Mouse (Mus musculus): ENCODE measurements around the gene Vmn2r62.
"Not testable (repeated sequence)": the region's sequence is repeated elsewhere in the genome, so short reads cannot be mapped to it uniquely, and the experiment has no call there.

Vmn2r62 gene

DNA sequence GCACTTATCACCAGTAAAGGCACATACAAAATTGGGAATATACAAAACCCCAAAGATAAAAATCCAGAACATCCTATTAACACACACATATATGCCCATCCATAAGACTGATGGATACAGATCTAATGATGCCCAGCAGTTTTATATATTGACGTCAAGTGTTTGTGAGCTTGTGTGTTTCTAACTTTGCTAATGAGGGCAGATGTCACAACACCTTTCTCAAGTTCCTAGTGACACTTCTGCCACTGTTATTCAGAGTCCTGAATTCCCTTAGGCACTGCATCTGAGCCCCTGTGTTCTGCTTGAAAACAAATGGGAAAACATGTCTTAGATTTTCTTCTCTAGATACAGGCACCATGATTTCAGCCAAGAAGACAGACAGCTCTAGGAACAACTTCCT is at the start of gene Vmn2r62:
Gene Vmn2r62 (minus strand): TSS at position 101 of the 400 bp plus-strand sequence.
- not testable (repeated sequence) for DNase-seq

DNA sequence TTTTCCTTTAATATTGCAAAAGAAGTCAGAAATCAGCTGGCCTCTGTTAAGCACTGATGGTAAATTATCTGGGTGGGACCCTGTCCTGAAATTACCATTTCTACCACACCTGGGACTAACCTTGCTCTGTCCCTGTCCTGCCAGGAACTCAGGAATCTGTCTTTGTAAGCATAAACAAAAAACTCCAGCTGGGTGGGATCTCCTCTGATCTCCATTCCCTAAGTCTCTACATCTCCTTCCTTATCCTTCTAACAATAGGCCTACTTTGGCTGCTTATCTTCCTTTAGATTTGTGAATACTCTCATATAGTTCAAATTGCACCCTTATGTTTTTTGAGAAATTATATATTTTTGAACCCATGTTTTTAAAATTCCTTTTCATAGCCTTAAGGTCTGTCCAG is 45.0 kb upstream of the Vmn2r62 start:
- DNase-seq = not testable (repeated sequence)

DNA sequence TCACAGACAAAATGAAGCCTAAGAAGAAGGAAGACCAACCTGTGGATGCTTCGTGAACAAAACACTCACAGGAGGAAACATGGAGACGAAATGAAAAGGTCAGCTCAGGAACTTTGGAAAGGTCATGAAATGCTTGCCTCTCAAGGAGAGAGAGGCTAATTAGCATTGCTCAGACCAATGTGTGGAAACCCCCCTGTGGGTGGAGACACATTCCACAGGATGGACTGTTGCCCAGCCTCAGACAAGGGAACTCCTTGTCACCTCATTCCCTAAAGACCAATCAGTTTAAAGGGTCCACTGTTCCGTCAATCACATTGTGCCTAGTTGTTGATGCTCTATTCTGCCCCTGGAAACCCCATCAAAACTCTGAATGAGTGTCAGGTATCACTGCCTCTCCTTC is 38.9 kb upstream of the Vmn2r62 start:
- DNase-seq = no peak

DNA sequence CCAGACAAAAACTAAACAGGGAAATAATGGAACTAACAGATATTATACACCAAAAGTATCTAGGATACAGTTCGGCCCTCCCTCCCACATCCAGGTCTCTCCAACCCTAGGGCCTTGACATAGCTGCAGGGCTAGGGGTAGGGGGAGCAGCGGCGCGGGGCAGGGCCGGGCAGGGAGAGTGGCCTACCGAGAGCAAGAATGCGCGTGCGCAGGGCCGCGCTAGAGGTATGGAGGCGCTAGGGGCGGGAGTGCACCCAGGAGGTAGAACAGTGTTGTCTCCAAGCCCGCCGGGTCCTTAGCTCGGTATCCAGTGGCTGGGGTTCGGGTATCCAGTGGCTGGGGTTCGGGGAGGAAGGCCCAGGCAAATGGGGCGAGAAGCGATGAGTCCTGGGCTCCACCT is 43.5 kb downstream of the Vmn2r62 start:
- no peak for DNase-seq

DNA sequence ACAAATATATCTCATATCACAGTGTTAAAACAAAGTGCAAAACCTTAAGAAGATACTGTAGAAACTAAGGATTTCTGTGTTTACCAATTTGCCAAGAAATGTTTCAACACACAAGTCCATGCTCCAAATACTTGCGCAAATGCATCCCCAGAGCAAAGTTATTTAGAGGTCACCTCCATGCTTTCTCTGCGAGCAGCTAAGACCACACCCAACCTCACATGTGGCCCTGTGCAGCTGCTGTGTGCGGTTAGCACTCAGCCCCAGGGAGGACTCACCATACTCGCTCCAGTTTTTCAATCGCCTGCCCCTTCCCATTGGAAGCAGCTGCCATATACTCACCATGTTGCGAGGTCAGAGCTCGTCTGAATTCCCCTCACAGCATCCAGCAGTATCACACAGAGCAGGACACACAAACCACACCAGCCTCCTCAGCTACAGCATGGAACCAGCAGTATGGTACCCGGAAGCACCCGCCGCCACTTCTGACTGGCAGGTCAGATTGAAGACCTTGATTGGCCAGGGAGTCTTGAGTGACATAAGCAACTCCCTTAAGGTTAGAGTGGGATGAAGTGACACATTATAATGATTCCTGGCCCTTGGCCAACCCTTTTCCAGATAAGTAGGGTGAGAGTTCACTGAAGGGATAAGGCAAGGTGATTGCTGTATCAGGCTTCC is 54.7 kb downstream of the Vmn2r62 start:
- DNase-seq = no peak

DNA sequence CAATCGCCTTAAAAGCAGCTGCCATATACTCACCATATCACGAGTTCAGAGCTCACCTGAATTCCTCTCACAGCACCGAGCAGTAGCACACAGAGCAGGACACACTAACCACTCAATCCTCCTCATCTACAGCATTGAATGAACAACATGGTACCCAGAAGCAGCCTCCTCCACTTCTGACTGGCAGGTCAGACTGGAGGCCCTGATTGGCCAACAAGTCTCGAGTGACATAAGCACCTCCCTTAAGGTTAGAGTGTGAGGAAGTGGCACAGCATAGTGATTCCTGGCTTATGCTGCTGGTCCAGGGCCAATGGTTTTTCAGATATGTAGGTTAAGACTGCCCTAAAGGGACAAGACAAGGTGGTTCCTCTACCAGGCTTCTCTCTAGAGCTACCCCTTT is 66.4 kb downstream of the Vmn2r62 start, which contains the start of gene Gm17067:
Gene Gm17067 (minus strand): TSS at position 101 of the 400 bp plus-strand sequence.
- not testable (repeated sequence) for DNase-seq
